Mouse (Mus musculus) bone marrow macrophage, adult 2 months (primary cell): ENCODE data around the gene Themis2.

Source experiments
- CTCF ChIP-seq: IDR thresholded peaks from 2 replicates; pipeline ENCODE4 v1.5.1; 2012; ENCODE audit warnings: low read depth, mild to moderate bottlenecking, low read length, moderate library complexity
- POLR2A ChIP-seq: IDR thresholded peaks from 2 replicates; pipeline ENCODE4 v1.6.1; 2012; ENCODE audit warnings: mild to moderate bottlenecking, low read depth, low read length, borderline replicate concordance

DNA sequence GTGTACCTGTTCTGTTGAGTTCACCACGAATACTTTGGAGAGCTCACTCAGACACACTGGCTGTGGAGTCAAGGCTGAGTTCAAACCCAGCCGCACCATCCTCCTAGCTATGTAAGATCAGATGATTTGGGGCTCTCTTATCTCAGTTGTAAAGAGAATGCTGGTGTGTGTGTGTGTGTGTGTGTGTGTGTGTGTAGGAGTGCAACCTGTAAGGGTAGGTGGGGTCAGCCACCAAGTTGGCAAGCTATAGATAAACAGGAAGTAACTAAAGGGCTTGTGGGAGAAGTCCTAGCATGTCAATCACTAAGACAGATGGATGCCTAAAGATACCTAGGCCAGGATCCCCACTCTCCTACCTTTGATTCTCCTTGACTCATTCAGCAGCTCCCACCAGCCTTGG is 12.5 kb downstream of the Themis2 start:
- no peak for TF ChIP-seq POLR2A
- no peak for TF ChIP-seq CTCF
